Mouse (Mus musculus) left cerebral cortex, postnatal 36 days (tissue): ENCODE data around the gene Drd2. TPM values are rescaled to one million over a fixed set of nuclear protein-coding genes. Genes with fewer than 3 reads are reported as not detected.

Source experiments
- DNase-seq, 2 experiments: peaks; one replicate each; pipeline ENCODE4 v3.0.0; 2021 to 2022; ENCODE audit warnings: low spot score in 2 of 2, mixed read lengths in 1 of 2
- intact Hi-C: fragments of 180-260 bp; cut with DNase I; formaldehyde crosslinking; loops from one replicate; pipeline ENCODE4 v1.15.1; 2025
- total RNA-seq, 2 experiments: library from RNA; stranded (reverse); gene quantifications; 2 replicates each; pipeline ENCODE4 v1.2.3; 2021

Drd2 gene
- total RNA-seq: 10 to 100 TPM in 1 of 2 experiments, 1 to 10 TPM in 1; 9.8 to 14.5 TPM

DNA sequence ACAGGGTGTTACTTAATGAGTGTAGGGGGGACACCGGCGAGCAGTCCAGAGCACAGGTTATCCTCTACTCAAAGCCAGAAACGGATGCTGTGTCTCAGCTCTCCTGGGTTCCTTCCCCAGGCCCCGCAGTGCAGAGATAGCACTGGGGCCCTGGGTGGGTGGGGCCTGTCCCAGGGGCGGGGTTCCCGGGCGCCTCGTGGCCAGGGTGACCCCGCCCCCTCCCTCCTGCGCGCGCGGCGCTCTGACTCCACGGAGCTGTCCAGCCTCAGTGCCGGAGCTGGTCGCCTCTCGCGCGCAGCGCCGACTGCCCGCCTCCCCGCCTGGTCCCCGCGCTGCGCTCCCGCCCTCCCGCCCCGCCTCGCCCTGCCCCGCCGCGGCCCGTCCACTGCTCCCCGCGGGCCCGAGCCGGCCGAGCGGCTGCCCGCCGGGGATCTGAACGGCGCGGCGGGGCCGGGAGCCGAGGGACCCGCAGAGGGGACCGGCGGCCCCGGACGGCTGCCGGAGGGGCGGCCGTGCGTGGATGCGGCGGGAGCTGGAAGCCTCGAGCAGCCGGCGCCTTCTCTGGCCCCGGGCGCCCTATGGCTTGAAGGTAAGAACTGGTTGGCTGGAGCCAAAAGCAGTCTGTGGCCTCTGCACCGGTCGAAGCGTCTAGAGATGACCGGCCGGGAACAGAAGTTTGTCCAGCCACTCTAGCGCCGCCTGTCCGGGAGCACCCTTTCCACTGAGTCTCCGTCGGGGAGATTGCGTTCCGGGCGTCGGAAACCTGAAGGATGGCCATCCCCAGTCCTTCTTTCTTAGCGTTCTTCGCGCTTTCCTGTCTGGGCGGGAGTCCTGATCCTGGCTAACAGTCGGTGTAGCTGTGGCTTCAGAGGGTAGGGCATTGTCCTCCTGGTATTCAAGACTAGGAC is at the start of gene Drd2:
TSS of gene Drd2 (plus strand) at position 492 of the 908 bp plus-strand sequence.
- intact Hi-C loops: no loop called here
- DNase-seq: no peak

DNA sequence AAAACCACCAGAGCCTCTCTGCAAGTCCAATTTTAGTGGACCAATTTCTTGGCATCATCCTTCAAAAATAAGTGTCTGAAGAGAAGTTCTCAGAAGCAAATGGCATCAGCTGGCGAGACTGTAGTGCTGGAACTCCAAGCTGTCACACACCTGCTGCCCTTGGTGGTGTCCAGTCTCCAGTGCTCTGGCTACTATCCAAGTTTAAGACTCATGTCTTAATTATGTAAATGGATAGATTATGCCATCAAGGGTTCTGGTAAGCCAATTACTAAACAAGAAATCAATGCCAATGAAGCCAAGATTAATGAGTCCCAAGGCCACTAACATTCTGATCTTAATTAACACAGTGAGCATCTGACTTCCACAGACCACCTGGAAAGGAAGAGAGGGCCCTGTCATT is 45.3 kb upstream of the Drd2 start:
- intact Hi-C loops: no loop called here
- DNase-seq: no peak

DNA sequence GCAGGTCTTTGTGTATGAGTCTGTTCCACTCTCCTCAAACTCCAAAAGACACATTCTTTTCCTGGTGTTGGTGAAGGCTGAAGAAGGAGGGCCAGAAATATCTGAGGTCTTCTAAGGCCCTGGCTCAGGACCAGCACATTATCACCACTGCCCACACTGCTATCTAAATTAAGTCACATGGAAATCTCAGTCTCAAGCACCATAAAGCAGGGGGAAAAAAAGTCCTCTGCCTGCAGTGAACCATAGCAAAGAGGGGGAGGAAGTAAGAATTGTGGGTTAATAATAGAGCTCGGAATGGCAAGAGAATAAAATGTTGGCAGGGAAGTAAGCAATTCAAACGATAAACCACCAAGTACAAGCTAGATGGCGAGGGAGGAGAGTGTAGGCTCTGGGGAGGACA is 32.9 kb upstream of the Drd2 start:
- intact Hi-C loops: no loop called here
- peak in 1 of 2 experiments; percentile 13 for DNase-seq

- intact Hi-C loops: no loop called here
- DNase-seq: no peak
Observed at GRCm38 (mm10) chr9:49310821-49311220, 29.6 kb upstream of the Drd2 start.

GRCm38 (mm10) chr9:49318638-49319037 is 21.8 kb upstream of the Drd2 start:
- intact Hi-C loops: no loop called here
- DNase-seq: no peak

DNA sequence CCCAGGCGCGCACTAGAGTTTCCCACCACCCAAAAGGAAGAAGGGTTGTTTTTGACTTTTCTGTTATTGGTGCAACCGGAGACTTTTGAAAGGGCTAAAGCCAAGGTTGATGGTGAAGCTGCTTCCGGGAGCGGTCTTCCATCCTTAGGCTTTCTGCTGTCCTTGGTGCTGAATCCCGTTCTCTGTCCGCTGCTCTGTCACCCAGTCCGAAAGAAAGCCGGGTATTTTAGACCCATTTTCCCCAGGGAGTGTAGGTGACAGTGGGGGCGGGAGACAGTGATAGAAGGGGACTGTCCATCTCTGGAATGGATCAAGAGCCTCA is 578 bp downstream of the Drd2 start:
- DNase-seq: no peak
- intact Hi-C loops: no loop called here

DNA sequence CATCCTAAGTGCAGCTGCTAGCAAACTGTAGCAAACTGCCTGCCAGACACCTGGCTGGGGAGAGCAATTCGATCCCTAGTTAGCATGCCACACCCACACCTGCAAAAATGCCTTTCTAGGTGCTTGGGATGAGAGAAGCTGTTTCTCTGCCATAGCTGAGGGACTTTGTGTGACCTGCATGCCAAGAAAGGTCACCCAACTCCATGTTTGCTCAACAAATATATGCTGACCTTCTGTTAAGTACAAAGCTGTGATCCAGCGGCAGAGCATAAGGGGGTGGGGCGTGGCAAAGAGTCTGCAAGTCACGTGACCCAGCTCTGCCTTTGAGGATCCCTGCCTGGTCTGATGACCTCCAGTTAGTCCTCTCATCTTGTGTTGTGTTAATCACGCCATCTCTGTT is 25.3 kb downstream of the Drd2 start:
- intact Hi-C loops: no loop called here
- DNase-seq: no peak

GRCm38 (mm10) chr9:49373946-49374345 is 33.5 kb downstream of the Drd2 start:
- DNase-seq: no peak
- intact Hi-C loops: no loop called here

DNA sequence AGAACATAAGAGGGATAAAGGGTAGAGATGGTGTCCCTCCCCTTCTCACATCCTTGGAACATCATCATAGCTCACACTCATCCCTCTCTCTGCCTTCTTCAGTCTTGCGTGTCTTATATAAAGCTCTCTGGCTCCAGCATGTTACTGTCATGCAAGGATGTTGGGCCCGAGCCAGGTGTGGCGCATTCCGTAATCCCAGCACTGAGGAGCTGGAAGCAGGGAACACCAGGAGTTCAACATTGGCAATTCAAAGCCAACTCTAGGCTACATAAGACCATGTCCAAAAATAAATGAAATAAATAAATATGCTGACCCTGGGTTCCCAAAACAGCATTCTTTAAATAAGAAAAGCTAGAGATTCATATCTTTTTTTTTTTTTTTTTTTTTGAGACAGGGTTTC is 39.5 kb downstream of the Drd2 start:
- DNase-seq: peak in 1 of 2 experiments; percentile 9
- intact Hi-C loops: no loop called here

- no peak for DNase-seq
- intact Hi-C loops: no loop called here
Observed at GRCm38 (mm10) chr9:49384041-49384440, 43.6 kb downstream of the Drd2 start.

- DNase-seq: no peak
- intact Hi-C loops: no loop called here
Observed at GRCm38 (mm10) chr9:49384855-49385254, 44.4 kb downstream of the Drd2 start.

DNA sequence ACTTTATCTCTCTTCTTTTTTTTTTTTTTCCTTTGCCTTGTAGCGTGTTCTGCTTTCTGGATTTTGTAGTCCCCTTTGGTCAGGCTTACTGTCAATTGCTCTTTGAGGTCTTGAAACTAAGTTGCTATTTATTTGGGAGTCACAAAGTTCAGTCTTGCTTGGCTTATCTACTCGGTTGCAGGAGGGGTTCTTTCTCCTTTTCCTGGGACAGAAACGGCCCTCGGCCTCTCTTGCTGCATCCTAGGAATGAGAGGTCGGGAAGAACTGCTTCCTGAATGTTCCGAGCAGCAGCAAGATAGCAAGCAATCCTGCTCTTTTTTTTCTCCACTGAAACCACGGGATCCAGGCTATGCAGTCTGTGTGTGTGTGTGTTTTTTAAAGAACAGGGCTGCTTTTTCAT is 44.9 kb downstream of the Drd2 start:
- intact Hi-C loops: no loop called here
- DNase-seq: no peak

DNA sequence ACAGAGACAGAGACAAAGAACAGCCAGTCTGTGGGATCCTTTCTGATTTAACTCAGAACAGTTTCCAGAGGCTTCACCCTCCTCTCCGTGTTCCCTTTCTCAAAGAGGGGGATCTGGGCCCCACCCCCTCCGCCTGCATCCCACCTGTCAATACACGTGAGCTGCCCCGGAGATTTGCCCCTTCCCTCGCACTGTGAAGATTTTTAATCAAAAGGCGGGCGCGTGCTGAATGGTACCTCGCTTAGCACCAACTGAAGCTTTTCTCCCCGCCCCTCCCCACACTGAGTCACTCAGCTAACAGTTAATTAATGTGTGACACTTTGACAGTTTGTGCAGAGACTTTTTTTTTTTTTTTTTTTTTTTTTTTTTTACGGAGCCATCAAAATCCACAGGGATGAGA is 45.7 kb downstream of the Drd2 start:
- intact Hi-C loops: no loop called here
- DNase-seq: no peak

GRCm38 (mm10) chr9:49392242-49392641 is 51.8 kb downstream of the Drd2 start:
- DNase-seq: peak in 1 of 2 experiments; percentile 7
- intact Hi-C loops: no loop called here

GRCm38 (mm10) chr9:49396006-49396405 is 55.6 kb downstream of the Drd2 start:
- DNase-seq: peak in 1 of 2 experiments; percentile 14
- intact Hi-C loops: no loop called here

GRCm38 (mm10) chr9:49403711-49404110 is 63.3 kb downstream of the Drd2 start:
- DNase-seq: no peak
- intact Hi-C loops: no loop called here

DNA sequence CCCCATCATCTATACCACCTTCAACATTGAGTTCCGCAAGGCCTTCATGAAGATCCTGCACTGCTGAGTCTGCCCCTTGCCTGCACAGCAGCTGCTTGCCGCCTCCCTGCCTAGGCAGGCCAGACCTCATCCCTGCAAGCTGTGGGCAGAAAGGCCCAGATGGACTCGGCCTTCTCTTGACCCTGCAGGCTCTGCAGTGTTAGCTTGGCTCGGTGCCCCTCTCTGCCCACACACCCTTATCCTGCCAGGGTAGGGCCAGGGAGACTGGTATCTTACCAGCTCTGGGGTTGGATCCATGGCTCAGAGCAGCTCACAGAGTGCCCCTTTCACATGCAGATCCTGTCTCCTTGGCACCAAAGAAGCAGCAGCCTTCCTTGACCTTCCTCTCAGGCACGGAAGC is 66.6 kb downstream of the Drd2 start:
- no peak for DNase-seq
- intact Hi-C loops: no loop called here

DNA sequence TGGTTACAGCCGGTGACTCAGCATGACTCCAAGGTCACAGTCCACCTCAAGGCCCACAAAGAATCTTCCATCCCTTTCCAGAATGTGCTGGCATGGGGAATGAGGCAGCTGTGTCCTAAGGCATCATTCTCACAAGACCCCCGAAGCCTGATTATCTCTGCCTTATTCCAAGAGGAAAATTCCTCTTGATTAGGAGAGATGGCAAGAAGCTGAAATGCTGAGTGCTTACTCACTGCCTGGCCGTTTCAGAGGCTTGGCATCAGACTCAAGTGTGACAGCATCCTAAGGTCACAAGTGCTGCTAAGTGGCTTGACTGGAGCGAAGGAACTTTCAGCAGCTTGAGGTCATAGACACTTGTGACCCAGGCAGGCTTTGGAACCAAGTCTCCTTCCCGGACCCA is 70.2 kb downstream of the Drd2 start:
- intact Hi-C loops: no loop called here

DNA sequence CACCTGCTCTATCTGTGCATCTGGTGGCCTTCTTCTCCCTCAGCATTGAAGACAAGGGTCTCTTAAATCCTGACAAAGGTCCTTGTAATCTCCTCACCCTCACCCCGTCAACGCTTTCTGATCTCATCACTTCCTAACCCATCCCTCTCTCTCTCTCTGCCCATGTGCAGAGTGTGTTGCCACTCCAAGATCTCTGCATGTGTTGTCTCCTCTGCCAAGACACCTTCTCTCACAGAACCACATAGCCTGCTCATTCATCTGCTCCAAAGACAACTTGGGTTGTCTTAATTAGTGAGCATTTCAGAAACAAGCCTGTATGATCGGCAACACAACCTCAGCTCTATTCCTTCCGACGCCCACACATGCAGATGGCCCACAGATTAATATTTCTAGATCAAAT is 83.4 kb downstream of the Drd2 start:
- DNase-seq: no peak
- intact Hi-C loops: no loop called here

More for the DNA sequence above, 70.2 kb downstream of the Drd2 start:
- DNase-seq: no peak

- DNase-seq: no peak
- intact Hi-C loops: no loop called here
Observed at GRCm38 (mm10) chr9:49425585-49425984, 85.2 kb downstream of the Drd2 start.

- DNase-seq: no peak
- intact Hi-C loops: no loop called here
Observed at GRCm38 (mm10) chr9:49426921-49427320, 86.5 kb downstream of the Drd2 start, which contains the start of gene Ankk1. Gene Ankk1, minus strand, starts transcription at chr9:49427021.

- no peak for DNase-seq
- intact Hi-C loops: no loop called here
Observed at GRCm38 (mm10) chr9:49427478-49427877, 87.1 kb downstream of the Drd2 start.
